Mouse (Mus musculus) MEL (cell line): Measurements from ENCODE around the gene Eno4. TPM values are rescaled to one million over a fixed set of nuclear protein-coding genes. Genes with fewer than 3 reads are reported as not detected.
A peak's percentile ranks its signal among the peaks of the same experiment; 100 is the strongest.

Experiments
- DNase-seq: peaks from one replicate; pipeline ENCODE4 v3.0.0; 2011; ENCODE audit warnings: low read depth, low spot score
- H3K27ac ChIP-seq: 2 replicates; pipeline ENCODE4 v1.5.1; 2012; ENCODE audit warnings: low read depth, mild to moderate bottlenecking, control low read depth, low read length, moderate library complexity; ENCODE audit not compliant: control insufficient read depth
- H3K27me3 ChIP-seq, 2 experiments: fragments of 150-350 bp in 1 of 2; sonication (generic) in 1 of 2; 2 replicates each; pipeline ENCODE4 v1.6.1; 2012; ENCODE audit warnings: low read length in 2 of 2, mild to moderate bottlenecking in 2 of 2, improper control_type of control experiment in 1 of 2, moderate library complexity in 1 of 2; ENCODE audit not compliant: insufficient read depth in 2 of 2, control insufficient read depth in 1 of 2
- H3K36me3 ChIP-seq, 2 experiments: 2 replicates each; pipeline ENCODE4 v1.6.1; 2012 to 2014; ENCODE audit warnings: low read length in 2 of 2, improper control_type of control experiment in 1 of 2, inconsistent platforms in 1 of 2, mild to moderate bottlenecking in 1 of 2; ENCODE audit not compliant: insufficient read depth in 2 of 2, control insufficient read depth in 1 of 2
- H3K4me1 ChIP-seq, 2 experiments: fragments of 150-350 bp in 1 of 2; sonication (generic) in 1 of 2; 2 replicates each; pipeline ENCODE4 v1.6.1; 2012; ENCODE audit warnings: low read length in 2 of 2, improper control_type of control experiment in 1 of 2, mild to moderate bottlenecking in 1 of 2; ENCODE audit not compliant: insufficient read depth in 2 of 2, control insufficient read depth in 1 of 2
- H3K4me3 ChIP-seq, 2 experiments: fragments of 150-350 bp in 1 of 2; sonication (generic) in 1 of 2; 2 replicates each; pipeline ENCODE4 v1.5.1; 2012; ENCODE audit warnings: low read depth in 2 of 2, low read length in 2 of 2, mild to moderate bottlenecking in 2 of 2, moderate library complexity in 2 of 2, control low read depth in 1 of 2, improper control_type of control experiment in 1 of 2; ENCODE audit not compliant: control insufficient read depth in 1 of 2, insufficient read depth in 1 of 2
- H3K79me2 ChIP-seq: 2 replicates; pipeline ENCODE4 v1.6.1; 2012; ENCODE audit warnings: mild to moderate bottlenecking, low read length, moderate library complexity; ENCODE audit not compliant: control insufficient read depth, poor library complexity, insufficient read depth
- H3K9ac ChIP-seq: 2 replicates; pipeline ENCODE4 v1.6.1; 2012; ENCODE audit warnings: low read depth, mild to moderate bottlenecking, control low read depth, low read length, moderate library complexity; ENCODE audit not compliant: control insufficient read depth, poor library complexity, severe bottlenecking
- H3K9me3 ChIP-seq: fragments of 150-350 bp; sonication (generic); replicated peaks from 2 replicates; pipeline ENCODE4 v1.6.1; 2012; ENCODE audit warnings: mild to moderate bottlenecking, low read length, improper control_type of control experiment, moderate library complexity; ENCODE audit not compliant: insufficient read depth
- BHLHE40 ChIP-seq: IDR thresholded peaks from 2 replicates; pipeline ENCODE4 v1.6.1; 2012; ENCODE audit warnings: low read depth, mild to moderate bottlenecking, inconsistent platforms, low read length, improper control_type of control experiment, borderline replicate concordance
- CHD1 ChIP-seq: IDR thresholded peaks from 2 replicates; pipeline ENCODE4 v1.6.1; 2012; ENCODE audit warnings: low read depth, mild to moderate bottlenecking, inconsistent platforms, low read length, improper control_type of control experiment
- CHD2 ChIP-seq: IDR thresholded peaks from 2 replicates; pipeline ENCODE4 v1.6.1; 2011; ENCODE audit warnings: low read length, improper control_type of control experiment
- CTCF ChIP-seq, 3 experiments: IDR thresholded peaks in 2 of 3; conservative IDR thresholded peaks in 1 of 3; 2 replicates each; pipeline ENCODE4 v1.5.1; 2011 to 2012; ENCODE audit warnings: low read length in 3 of 3, low read depth in 2 of 3, mild to moderate bottlenecking in 2 of 3, improper control_type of control experiment in 1 of 3, inconsistent platforms in 1 of 3, mixed read lengths in 1 of 3, moderate library complexity in 1 of 3; ENCODE audit not compliant: control insufficient read depth in 1 of 3, insufficient read depth in 1 of 3, poor library complexity in 1 of 3, severe bottlenecking in 1 of 3
- E2F4 ChIP-seq: IDR thresholded peaks from 2 replicates; pipeline ENCODE4 v1.6.1; 2011; ENCODE audit warnings: low read depth, low read length, improper control_type of control experiment, borderline replicate concordance
- ELF1 ChIP-seq: IDR thresholded peaks from 2 replicates; pipeline ENCODE4 v1.6.1; 2014; ENCODE audit warnings: low read depth, mild to moderate bottlenecking, inconsistent platforms, low read length, improper control_type of control experiment, moderate library complexity
- EP300 ChIP-seq, 2 experiments: IDR thresholded peaks; 2 replicates each; pipeline ENCODE4 v1.6.1; 2011; ENCODE audit warnings: improper control_type of control experiment in 2 of 2, low read length in 2 of 2, low read depth in 1 of 2, mild to moderate bottlenecking in 1 of 2
- ETS1 ChIP-seq: IDR thresholded peaks from 2 replicates; pipeline ENCODE4 v1.6.1; 2012; ENCODE audit warnings: low read depth, mild to moderate bottlenecking, inconsistent platforms, low read length, improper control_type of control experiment, moderate library complexity
- GABPA ChIP-seq: IDR thresholded peaks from 2 replicates; pipeline ENCODE4 v1.6.1; 2012; ENCODE audit warnings: low read depth, mild to moderate bottlenecking, inconsistent platforms, low read length, improper control_type of control experiment, moderate library complexity
- GATA1 ChIP-seq: IDR thresholded peaks from 2 replicates; pipeline ENCODE4 v1.6.1; 2011; ENCODE audit warnings: low read depth, low read length, improper control_type of control experiment
- HCFC1 ChIP-seq: IDR thresholded peaks from 2 replicates; pipeline ENCODE4 v1.6.1; 2012; ENCODE audit warnings: low read depth, mild to moderate bottlenecking, inconsistent platforms, low read length, improper control_type of control experiment, moderate library complexity
- JUND ChIP-seq: IDR thresholded peaks from 2 replicates; pipeline ENCODE4 v1.6.1; 2011; ENCODE audit warnings: low read depth, mild to moderate bottlenecking, improper control_type of control experiment, low read length
- MAFK ChIP-seq: IDR thresholded peaks from 2 replicates; pipeline ENCODE4 v1.6.1; 2011; ENCODE audit warnings: low read depth, mild to moderate bottlenecking, low read length, improper control_type of control experiment, borderline replicate concordance
- MAX ChIP-seq: IDR thresholded peaks from 2 replicates; pipeline ENCODE4 v1.6.1; 2011; ENCODE audit warnings: low read length, improper control_type of control experiment
- MEF2A ChIP-seq: IDR thresholded peaks from 2 replicates; pipeline ENCODE4 v1.6.1; 2014; ENCODE audit warnings: low read depth, mild to moderate bottlenecking, inconsistent platforms, low read length, improper control_type of control experiment; ENCODE audit not compliant: poor library complexity, insufficient replicate concordance, severe bottlenecking; ENCODE audit errors: extremely low read depth
- MXI1 ChIP-seq: IDR thresholded peaks from 2 replicates; pipeline ENCODE4 v1.6.1; 2011; ENCODE audit warnings: mild to moderate bottlenecking, low read depth, low read length, improper control_type of control experiment
- MYB ChIP-seq: IDR thresholded peaks from 2 replicates; pipeline ENCODE4 v1.6.1; 2011; ENCODE audit warnings: mild to moderate bottlenecking, low read depth, low read length, improper control_type of control experiment
- MYC ChIP-seq: IDR thresholded peaks from 2 replicates; pipeline ENCODE4 v1.6.1; 2011; ENCODE audit warnings: low read depth, mild to moderate bottlenecking, low read length, improper control_type of control experiment, moderate library complexity
- NELFE ChIP-seq: IDR thresholded peaks from 2 replicates; pipeline ENCODE4 v1.6.1; 2011; ENCODE audit warnings: low read depth, low read length, improper control_type of control experiment
- NRF1 ChIP-seq: IDR thresholded peaks from 2 replicates; pipeline ENCODE4 v1.6.1; 2014; ENCODE audit warnings: low read depth, mild to moderate bottlenecking, inconsistent platforms, low read length, improper control_type of control experiment, moderate library complexity; ENCODE audit not compliant: poor library complexity, insufficient read depth, severe bottlenecking
- POLR2A ChIP-seq, 2 experiments: IDR thresholded peaks; 2 replicates each; pipeline ENCODE4 v1.6.1; 2011 to 2012; ENCODE audit warnings: low read length in 2 of 2, mild to moderate bottlenecking in 2 of 2, control low read depth in 1 of 2, improper control_type of control experiment in 1 of 2, low read depth in 1 of 2, moderate library complexity in 1 of 2; ENCODE audit not compliant: control insufficient read depth in 1 of 2, insufficient read depth in 1 of 2, poor library complexity in 1 of 2
- POLR2AphosphoS2 ChIP-seq: IDR thresholded peaks from 2 replicates; pipeline ENCODE4 v1.6.1; 2011; ENCODE audit warnings: low read length, improper control_type of control experiment
- POLR2AphosphoS5 ChIP-seq: IDR thresholded peaks from 2 replicates; pipeline ENCODE4 v1.6.1; 2012; ENCODE audit warnings: low read depth, borderline replicate concordance, mild to moderate bottlenecking, inconsistent platforms, low read length, moderate library complexity, mixed read lengths
- RAD21 ChIP-seq: IDR thresholded peaks from 2 replicates; pipeline ENCODE4 v1.6.1; 2011; ENCODE audit warnings: mild to moderate bottlenecking, low read depth, low read length, improper control_type of control experiment
- RCOR1 ChIP-seq: IDR thresholded peaks from 2 replicates; pipeline ENCODE4 v1.6.1; 2012; ENCODE audit warnings: low read depth, mild to moderate bottlenecking, inconsistent platforms, low read length, improper control_type of control experiment
- SIN3A ChIP-seq: IDR thresholded peaks from 2 replicates; pipeline ENCODE4 v1.6.1; 2012; ENCODE audit warnings: low read length, improper control_type of control experiment, inconsistent platforms
- SMC3 ChIP-seq: IDR thresholded peaks from 2 replicates; pipeline ENCODE4 v1.6.1; 2011; ENCODE audit warnings: low read depth, low read length, improper control_type of control experiment
- TAL1 ChIP-seq: IDR thresholded peaks from 2 replicates; pipeline ENCODE4 v1.6.1; 2012; ENCODE audit warnings: mild to moderate bottlenecking, inconsistent platforms, low read length, moderate library complexity, mixed read lengths
- TCF12 ChIP-seq: IDR thresholded peaks from 2 replicates; pipeline ENCODE4 v1.6.1; 2014; ENCODE audit warnings: low read depth, mild to moderate bottlenecking, inconsistent platforms, low read length, improper control_type of control experiment, moderate library complexity
- UBTF ChIP-seq: IDR thresholded peaks from 2 replicates; pipeline ENCODE4 v1.6.1; 2012; ENCODE audit warnings: low read depth, mild to moderate bottlenecking, inconsistent platforms, low read length, improper control_type of control experiment, moderate library complexity, borderline replicate concordance; ENCODE audit not compliant: insufficient read depth
- USF1 ChIP-seq: IDR thresholded peaks from 2 replicates; pipeline ENCODE4 v1.6.1; 2014; ENCODE audit warnings: low read depth, mild to moderate bottlenecking, inconsistent platforms, low read length, improper control_type of control experiment, moderate library complexity
- USF2 ChIP-seq, 2 experiments: IDR thresholded peaks; 2 replicates each; pipeline ENCODE4 v1.6.1; 2011 to 2012; ENCODE audit warnings: improper control_type of control experiment in 2 of 2, low read length in 2 of 2, borderline replicate concordance in 1 of 2, inconsistent platforms in 1 of 2, low read depth in 1 of 2, mild to moderate bottlenecking in 1 of 2; ENCODE audit not compliant: insufficient read depth in 1 of 2
- ZC3H11A ChIP-seq: IDR thresholded peaks from 2 replicates; pipeline ENCODE4 v1.6.1; 2012; ENCODE audit warnings: low read depth, mild to moderate bottlenecking, inconsistent platforms, low read length, improper control_type of control experiment
- ZMIZ1 ChIP-seq: IDR thresholded peaks from 2 replicates; pipeline ENCODE4 v1.6.1; 2012; ENCODE audit warnings: low read depth, mild to moderate bottlenecking, inconsistent platforms, low read length, improper control_type of control experiment, moderate library complexity
- ZNF384 ChIP-seq: IDR thresholded peaks from 2 replicates; pipeline ENCODE4 v1.6.1; 2012; ENCODE audit warnings: low read depth, mild to moderate bottlenecking, inconsistent platforms, low read length, improper control_type of control experiment
- polyA plus RNA-seq, 2 experiments: library from polyadenylated mRNA; stranded (reverse) in 1 of 2; unstranded in 1 of 2; fragments of >175 nt in 1 of 2; fragments of >200 nt in 1 of 2; gene quantifications; 2 replicates each; pipeline versions ENCODE4 v1.2.1 to v1.2.4; 2012; ENCODE audit warnings: low replicate concordance in 2 of 2, low read depth in 1 of 2; ENCODE audit not compliant: insufficient read length in 2 of 2, insufficient read depth in 1 of 2, missing spikeins in 1 of 2
- total RNA-seq: library from RNA; depleted of rRNA; stranded (reverse); fragments of 300-350 nt; gene quantifications from 2 replicates; pipeline ENCODE4 v1.2.3, GENCODE M21; 2012

The Eno4 gene
- total and polyA plus RNA-seq, 3 experiments: not detected

DNA sequence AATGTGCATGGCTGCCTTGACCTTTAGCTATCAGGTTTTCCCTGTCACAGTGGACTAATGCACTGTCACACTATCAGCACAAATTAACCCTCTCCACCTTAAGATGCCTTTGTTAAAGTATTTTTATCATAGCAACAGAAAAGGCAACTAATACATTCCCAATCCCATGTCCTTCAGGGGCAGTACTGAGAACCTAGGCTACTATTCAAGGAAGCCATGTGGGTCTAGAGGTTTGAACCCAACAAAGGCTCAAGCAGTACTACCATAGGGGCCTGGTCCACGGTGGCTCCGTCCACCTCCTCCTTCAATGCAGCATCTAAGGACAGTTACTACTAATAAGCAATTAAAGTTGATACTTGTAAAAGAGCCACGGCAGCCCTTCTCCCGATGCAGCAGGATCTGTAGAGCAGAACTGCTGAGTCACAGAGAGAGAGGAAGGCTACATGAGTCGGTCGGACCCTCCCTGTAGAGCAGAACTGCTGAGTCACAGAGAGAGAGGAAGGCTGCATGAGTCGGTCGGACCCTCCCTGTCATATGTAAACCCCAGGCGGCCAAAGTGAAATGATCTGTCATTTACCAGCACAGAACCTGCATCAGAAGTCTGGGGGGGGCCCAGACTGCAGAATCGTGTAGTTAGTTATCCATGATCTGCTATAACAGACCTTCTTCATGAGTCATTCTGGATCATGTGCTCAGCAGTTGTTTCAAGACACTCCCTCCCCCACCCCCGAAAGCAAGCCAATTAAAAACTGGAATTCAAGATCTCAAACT is 35.4 kb downstream of the Eno4 start:
- DNase-seq: peak; percentile 96
- H3K9me3 ChIP-seq: no peaks in the 10 kb centered on the region
- peak overlapping the region; percentile 41 for H3K9ac ChIP-seq
- peak overlapping the region; percentile 66 for H3K27ac ChIP-seq
- H3K4me1 ChIP-seq: peaks cover 3 to 10% of the 10 kb centered on the region in 2 experiments; a peak in 2 of 4 replicates
- no peaks in the 10 kb centered on the region for H3K79me2 ChIP-seq
- H3K36me3 ChIP-seq: peaks cover 0 to 5% of the 10 kb centered on the region in 2 experiments; a peak in 2 of 4 replicates
- H3K4me3 ChIP-seq: peak overlapping the region; percentile 40 to 44
- H3K27me3 ChIP-seq: no peaks in the 10 kb centered on the region
- TF ChIP-seq TCF12 (peak; percentile 32), ZC3H11A (no peak), BHLHE40 (no peak; the same call in 1 of the 2 replicates), ELF1 (no peak), POLR2AphosphoS2 (no peak), SMC3 (no peak), CHD1 (no peak), GABPA (peak; percentile 99), MYC (peak; percentile 72), ETS1 (peak; percentile 91), MYB (no peak; the same call in 1 of the 2 replicates), USF1 (peak; percentile 69), UBTF (no peak), NELFE (peak; percentile 41), MAFK (peak; percentile 96), EP300 (IDR thresholded peaks at IDR 0.05; ENCODE audit: low read depth in 1 of 2, low read length in 2 of 2) (peak; percentile 80 to 90), POLR2A (IDR thresholded peaks at IDR 0.05; ENCODE audit: control insufficient read depth in 1 of 2, insufficient read depth in 1 of 2, low read depth in 1 of 2, low read length in 2 of 2, poor library complexity in 1 of 2) (peak in 1 of 2 experiments; percentile 56; a peak in 1 of 4 replicates), MEF2A (no peak), E2F4 (no peak), JUND (peak; percentile 85), RAD21 (no peak), CTCF (IDR thresholded peaks at IDR 0.05 in 2 of 3, conservative IDR thresholded peaks at IDR 0.05 in 1 of 3; ENCODE audit: control insufficient read depth in 1 of 3, insufficient read depth in 1 of 3, low read depth in 2 of 3, low read length in 3 of 3, poor library complexity in 1 of 3, severe bottlenecking in 1 of 3) (no peak), HCFC1 (peak; percentile 46; the same call in 1 of the 2 replicates), TAL1 (0 out of 2 replicates have a peak, but pooled peaks have one; percentile 9), CHD2 (no peak; the same call in 1 of the 2 replicates), ZNF384 (no peak), POLR2AphosphoS5 (no peak), MAX (peak; percentile 53; the same call in 1 of the 2 replicates), USF2 (IDR thresholded peaks at IDR 0.05; ENCODE audit: borderline replicate concordance in 1 of 2, insufficient read depth in 1 of 2, low read depth in 1 of 2, low read length in 2 of 2) (no peak), NRF1 (no peak), ZMIZ1 (no peak), MXI1 (peak; percentile 71), SIN3A (peak; percentile 86), RCOR1 (peak; percentile 51), GATA1 (no peak)
